ENCODE assay signal across 8 mouse cellular contexts in genomic region chr14:54650621-54651454, GRCm38 (mm10). TPM values are rescaled to one million over a fixed set of nuclear protein-coding genes. Genes with fewer than 3 reads are reported as not detected.
A peak's percentile ranks its signal among the peaks of the same experiment; 100 is the strongest.
DNase-seq lines count a peak whose midpoint lies in the region; ATAC-seq and TF ChIP-seq lines count a peak whose summit lies in the region.

No protein-coding gene starts in this region.

- H3K9ac ChIP-seq in embryonic facial prominence, embryonic 11.5 days (replicated peaks; ENCODE audit: low read length): no peak overlapping the region
- no peak overlapping the region for H3K9ac ChIP-seq in limb, embryonic 14.5 days (ENCODE audit: low read depth, low read length, severe bottlenecking)
- 0 out of 2 replicates have a peak overlapping the region, but pooled peaks have one; percentile 13 for H3K9ac ChIP-seq in midbrain, postnatal 0 days (replicated peaks; ENCODE audit: low read length, poor library complexity, severe bottlenecking)

- TF ChIP-seq CTCF in midbrain, postnatal 0 days (IDR thresholded peaks at IDR 0.05): peak; percentile 98
- TF ChIP-seq CTCF in spleen, adult 2 months (IDR thresholded peaks at IDR 0.05; ENCODE audit: extremely low read depth, insufficient read depth, insufficient read length, insufficient replicate concordance): peak; percentile 81; the same call in 1 of the 2 replicates

- 67% methylated on average over 23 of the region's 23 CpGs for WGBS in embryonic facial prominence, embryonic 11.5 days
- 67% methylated on average over 23 of the region's 23 CpGs for WGBS in limb, embryonic 14.5 days
- 65% methylated on average over 23 of the region's 23 CpGs for WGBS in midbrain, postnatal 0 days
- 67% methylated on average over 23 of the region's 23 CpGs for WGBS in spleen, adult 2 months

- peaks cover 3% of the 10 kb centered on the region for H3K4me1 ChIP-seq in embryonic facial prominence, embryonic 11.5 days (ENCODE audit: control insufficient read depth, insufficient read depth, low read length)
- H3K4me1 ChIP-seq in limb, embryonic 14.5 days (ENCODE audit: control insufficient read depth, insufficient read depth, low read length): peaks cover 12% of the 10 kb centered on the region
- peaks cover 3% of the 10 kb centered on the region for H3K4me1 ChIP-seq in midbrain, postnatal 0 days (ENCODE audit: insufficient read depth, low read length)
- H3K4me1 ChIP-seq in spleen, adult 2 months (ENCODE audit: control insufficient read depth, insufficient read depth, insufficient read length): peaks cover 8% of the 10 kb centered on the region; the same call in 1 of the 2 replicates

- H3K27me3 ChIP-seq in embryonic facial prominence, embryonic 11.5 days (ENCODE audit: control insufficient read depth, insufficient read depth, low read length): no peaks in the 10 kb centered on the region
- no peaks in the 10 kb centered on the region for H3K27me3 ChIP-seq in limb, embryonic 14.5 days (ENCODE audit: control insufficient read depth, insufficient read depth, low read length)
- H3K27me3 ChIP-seq in midbrain, postnatal 0 days (ENCODE audit: insufficient read depth, low read length): no peaks in the 10 kb centered on the region
- H3K27me3 ChIP-seq in spleen, adult 2 months (ENCODE audit: control insufficient read depth, insufficient read depth, low read length): no peaks in the 10 kb centered on the region

- H3K9me3 ChIP-seq in embryonic facial prominence, embryonic 11.5 days (replicated peaks; ENCODE audit: control insufficient read depth, low read length): no peaks in the 10 kb centered on the region
- no peaks in the 10 kb centered on the region for H3K9me3 ChIP-seq in limb, embryonic 14.5 days (ENCODE audit: control insufficient read depth, low read length)
- no peaks in the 10 kb centered on the region for H3K9me3 ChIP-seq in midbrain, postnatal 0 days (ENCODE audit: low read length)

- no peak overlapping the region for H3K4me2 ChIP-seq in embryonic facial prominence, embryonic 11.5 days (ENCODE audit: low read depth, low read length)
- no peak overlapping the region for H3K4me2 ChIP-seq in limb, embryonic 14.5 days (replicated peaks; ENCODE audit: low read depth, low read length, severe bottlenecking)
- H3K4me2 ChIP-seq in midbrain, postnatal 0 days (ENCODE audit: low read depth, low read length, poor library complexity, severe bottlenecking): no peak overlapping the region

- TF ChIP-seq POLR2A in limb, embryonic 14.5 days (IDR thresholded peaks at IDR 0.05; ENCODE audit: borderline replicate concordance, extremely low read depth, insufficient read depth, insufficient read length): no peak
- no peak for TF ChIP-seq POLR2A in spleen, adult 2 months (IDR thresholded peaks at IDR 0.05; ENCODE audit: low read depth, low read length)

- no peak overlapping the region for H3K27ac ChIP-seq in embryonic facial prominence, embryonic 11.5 days (replicated peaks; ENCODE audit: low read depth, low read length)
- no peak overlapping the region for H3K27ac ChIP-seq in limb, embryonic 14.5 days (replicated peaks; ENCODE audit: low read depth, low read length)
- no peak overlapping the region for H3K27ac ChIP-seq in midbrain, postnatal 0 days (ENCODE audit: low read depth, low read length)
- H3K27ac ChIP-seq in spleen, adult 2 months (ENCODE audit: insufficient read depth, low read length): no peak overlapping the region

- peaks cover 15% of the 10 kb centered on the region for H3K36me3 ChIP-seq in embryonic facial prominence, embryonic 11.5 days (replicated peaks; ENCODE audit: control insufficient read depth, insufficient read depth, low read depth, low read length)
- H3K36me3 ChIP-seq in limb, embryonic 14.5 days (ENCODE audit: control insufficient read depth, insufficient read depth, low read length): peaks cover 63% of the 10 kb centered on the region
- peaks cover 30% of the 10 kb centered on the region for H3K36me3 ChIP-seq in midbrain, postnatal 0 days (ENCODE audit: insufficient read depth, low read length)
- H3K36me3 ChIP-seq in spleen, adult 2 months (ENCODE audit: control insufficient read depth, insufficient read depth, low read length): peaks cover 35% of the 10 kb centered on the region

- 0 out of 2 replicates have a peak, but pooled peaks have one; percentile 10 for ATAC-seq in embryonic facial prominence, embryonic 11.5 days (replicated peaks; ENCODE audit: insufficient number of reproducible peaks, low FRiP score, low TSS enrichment, low read depth)
- peak; percentile 51; the same call in 1 of the 2 replicates for ATAC-seq in limb, embryonic 14.5 days (ENCODE audit: low FRiP score, low read depth)
- peak; percentile 49 for ATAC-seq in midbrain, postnatal 0 days (ENCODE audit: low FRiP score)

- no peak overlapping the region for H3K4me3 ChIP-seq in embryonic facial prominence, embryonic 11.5 days (ENCODE audit: low read depth, low read length)
- H3K4me3 ChIP-seq in limb, embryonic 14.5 days (replicated peaks; ENCODE audit: low read length): no peak overlapping the region
- no peak overlapping the region for H3K4me3 ChIP-seq in midbrain, postnatal 0 days (ENCODE audit: low read depth, low read length)
- H3K4me3 ChIP-seq in spleen, adult 2 months (ENCODE audit: extremely low read depth, insufficient read depth, insufficient read length): no peak overlapping the region

- DNase-seq in A20 (ENCODE audit: low read depth, low spot score): peak; percentile 89
- peak; percentile 90 for DNase-seq in adrenal gland, postnatal 14 days
- DNase-seq in embryonic facial prominence, embryonic 11.5 days (ENCODE audit: low spot score): peak; percentile 98
- DNase-seq in heart, adult 8-10 months (ENCODE audit: low spot score): peak; percentile 89
- peak; percentile 92 for DNase-seq in kidney, adult 9 months
- DNase-seq in limb, embryonic 14.5 days (ENCODE audit: low spot score): peak; percentile 97
- DNase-seq in midbrain, postnatal 0 days (ENCODE audit: low spot score): peak; percentile 97
- DNase-seq in spleen, adult 2 months (ENCODE audit: low read depth in 1 of 2, low spot score in 2 of 2): peak; percentile 81 to 85

RNA-seq across cellular contexts. Expression of gene Cdh24, which starts 9.7 kb away (rescaled TPM):
- 1.7 and 2.2 TPM in 2 replicates for total RNA-seq in adrenal gland, postnatal 14 days (2021)
- polyA plus RNA-seq in embryonic facial prominence, embryonic 11.5 days (2014; fragmentation: Nextera tagmentation; extraction: Ambion mirVana): 6.2 and 6.3 TPM in 2 replicates
- total RNA-seq in heart, adult 8-10 months (2022): under 1 TPM; 0.08 to 0.57 (median 0.12) TPM
- polyA plus RNA-seq in limb, embryonic 14.5 days (2012; rRNA removed): 50.0 and 74.9 TPM in 2 replicates
- polyA plus RNA-seq in limb, embryonic 14.5 days (2014; fragmentation: Nextera tagmentation; extraction: Ambion mirVana): 5.7 and 6.4 TPM in 2 replicates
- 45.3 and 49.7 TPM in 2 replicates for total RNA-seq in midbrain, postnatal 0 days (2014; rRNA removed)
- polyA plus RNA-seq in midbrain, postnatal 0 days (2015; fragmentation: Nextera tagmentation; extraction: Ambion mirVana): 8.5 and 9.0 TPM in 2 replicates
- 7.3 and 10.8 TPM in 2 replicates for polyA plus RNA-seq in spleen, adult 2 months (2012; rRNA removed)

RNA-seq across cellular contexts. Expression of gene Gm17606, which starts 10.1 kb away (rescaled TPM):
- not detected in 2 replicates for total RNA-seq in adrenal gland, postnatal 14 days (2021)
- polyA plus RNA-seq in embryonic facial prominence, embryonic 11.5 days (2014; fragmentation: Nextera tagmentation; extraction: Ambion mirVana): not detected in 2 replicates
- total RNA-seq in heart, adult 8-10 months (2022): not detected
- polyA plus RNA-seq in limb, embryonic 14.5 days (2012; rRNA removed): not detected in 2 replicates
- polyA plus RNA-seq in limb, embryonic 14.5 days (2014; fragmentation: Nextera tagmentation; extraction: Ambion mirVana): not detected in 2 replicates
- total RNA-seq in midbrain, postnatal 0 days (2014; rRNA removed): not detected in 2 replicates
- polyA plus RNA-seq in midbrain, postnatal 0 days (2015; fragmentation: Nextera tagmentation; extraction: Ambion mirVana): not detected in 2 replicates
- polyA plus RNA-seq in spleen, adult 2 months (2012; rRNA removed): not detected in 2 replicates

RNA-seq across cellular contexts. Expression of gene Psmb11, which starts 29.6 kb away (rescaled TPM):
- not detected in 2 replicates for total RNA-seq in adrenal gland, postnatal 14 days (2021)
- polyA plus RNA-seq in embryonic facial prominence, embryonic 11.5 days (2014; fragmentation: Nextera tagmentation; extraction: Ambion mirVana): not detected in 2 replicates
- not detected for total RNA-seq in heart, adult 8-10 months (2022)
- 0.01 and 0.09 TPM in 2 replicates for polyA plus RNA-seq in limb, embryonic 14.5 days (2012; rRNA removed)
- not detected in 2 replicates for polyA plus RNA-seq in limb, embryonic 14.5 days (2014; fragmentation: Nextera tagmentation; extraction: Ambion mirVana)
- not detected in 2 replicates for total RNA-seq in midbrain, postnatal 0 days (2014; rRNA removed)
- 0.27 TPM in 1 of 2 replicates, not detected in the other for polyA plus RNA-seq in midbrain, postnatal 0 days (2015; fragmentation: Nextera tagmentation; extraction: Ambion mirVana)
- not detected in 2 replicates for polyA plus RNA-seq in spleen, adult 2 months (2012; rRNA removed)

RNA-seq across cellular contexts. Expression of gene Psmb5, which starts 33.0 kb away (rescaled TPM):
- total RNA-seq in adrenal gland, postnatal 14 days (2021): 248 and 259 TPM in 2 replicates
- polyA plus RNA-seq in embryonic facial prominence, embryonic 11.5 days (2014; fragmentation: Nextera tagmentation; extraction: Ambion mirVana): 404 and 462 TPM in 2 replicates
- 100 to 1,000 TPM; 177 to 185 (median 182) TPM for total RNA-seq in heart, adult 8-10 months (2022)
- polyA plus RNA-seq in limb, embryonic 14.5 days (2012; rRNA removed): 196 and 235 TPM in 2 replicates
- polyA plus RNA-seq in limb, embryonic 14.5 days (2014; fragmentation: Nextera tagmentation; extraction: Ambion mirVana): 357 and 375 TPM in 2 replicates
- total RNA-seq in midbrain, postnatal 0 days (2014; rRNA removed): 157 and 197 TPM in 2 replicates
- 404 and 427 TPM in 2 replicates for polyA plus RNA-seq in midbrain, postnatal 0 days (2015; fragmentation: Nextera tagmentation; extraction: Ambion mirVana)
- polyA plus RNA-seq in spleen, adult 2 months (2012; rRNA removed): 82.5 and 102 TPM in 2 replicates

RNA-seq across cellular contexts. Expression of gene 1700123O20Rik, which starts 35.2 kb away (rescaled TPM):
- 33.7 and 41.0 TPM in 2 replicates for total RNA-seq in adrenal gland, postnatal 14 days (2021)
- 109 and 110 TPM in 2 replicates for polyA plus RNA-seq in embryonic facial prominence, embryonic 11.5 days (2014; fragmentation: Nextera tagmentation; extraction: Ambion mirVana)
- 10 to 100 TPM; 12.9 to 15.3 (median 13.3) TPM for total RNA-seq in heart, adult 8-10 months (2022)
- polyA plus RNA-seq in limb, embryonic 14.5 days (2012; rRNA removed): 75.3 and 82.3 TPM in 2 replicates
- polyA plus RNA-seq in limb, embryonic 14.5 days (2014; fragmentation: Nextera tagmentation; extraction: Ambion mirVana): 86.9 and 90.2 TPM in 2 replicates
- total RNA-seq in midbrain, postnatal 0 days (2014; rRNA removed): 44.2 and 46.5 TPM in 2 replicates
- polyA plus RNA-seq in midbrain, postnatal 0 days (2015; fragmentation: Nextera tagmentation; extraction: Ambion mirVana): 61.1 and 67.6 TPM in 2 replicates
- 32.9 and 66.9 TPM in 2 replicates for polyA plus RNA-seq in spleen, adult 2 months (2012; rRNA removed)
